Mouse (Mus musculus): ENCODE measurements around the gene Dennd2d.

GRCm38 (mm10) chr3:106452616-106453015 is 29.6 kb upstream of the Dennd2d start:
- no peak for TF ChIP-seq CTCF (IDR thresholded peaks at IDR 0.05; ENCODE audit: low read depth)
- no peak for TF ChIP-seq EP300 (IDR thresholded peaks at IDR 0.05; ENCODE audit: low read depth)
